Mouse (Mus musculus): Measurements from ENCODE around the gene Rab34. TPM values are rescaled to one million over a fixed set of nuclear protein-coding genes. Genes with fewer than 3 reads are reported as not detected.
"Not testable (repeated sequence)": the region's sequence is repeated elsewhere in the genome, so short reads cannot be mapped to it uniquely, and the experiment has no call there.

The Rab34 gene
- polyA plus RNA-seq, 1 experiment from 2014 or later = 15.6 TPM

DNA sequence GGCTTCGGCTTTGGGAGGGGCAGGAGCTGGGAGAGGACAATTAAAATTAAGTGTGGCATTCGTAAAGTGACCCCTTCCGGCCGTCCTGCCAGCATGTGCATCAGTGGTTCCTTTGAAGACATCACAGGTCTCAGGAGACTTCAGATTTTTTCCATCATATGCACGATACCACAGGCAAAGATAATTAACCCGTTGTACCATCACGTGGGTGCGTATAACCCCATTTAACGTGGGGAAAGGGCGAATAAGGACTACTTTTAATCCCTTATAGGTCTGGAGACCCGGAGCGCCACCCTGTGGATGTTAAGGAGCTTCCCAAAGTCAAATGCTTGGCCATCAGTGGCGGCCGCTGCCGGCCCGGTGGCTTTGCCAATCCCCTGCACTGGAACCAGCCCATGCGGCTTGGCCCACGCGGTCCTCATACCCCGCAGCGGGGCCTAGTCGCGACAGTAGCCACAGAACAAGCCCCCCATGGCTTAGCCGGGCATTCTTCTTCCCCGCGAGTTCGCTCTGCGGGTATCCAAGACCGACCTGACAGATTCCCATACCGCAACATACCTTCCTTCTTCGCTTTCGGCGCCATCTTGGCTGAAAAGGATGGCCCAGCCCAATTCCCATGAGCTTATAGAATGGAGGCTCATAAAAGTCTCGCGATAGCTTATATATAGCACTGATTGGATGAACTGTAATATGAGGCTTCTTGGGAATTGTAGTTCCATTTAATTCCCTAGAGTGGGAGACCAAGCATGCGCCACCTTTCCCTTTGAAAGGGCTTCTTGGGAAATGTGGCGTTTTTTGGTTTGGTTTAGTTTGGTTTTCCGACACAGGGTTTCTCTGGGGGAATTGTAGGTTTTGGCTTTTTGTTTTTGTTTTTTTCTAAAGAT lies 5.0 kb upstream of the Rab34 start, which contains the start of gene Rpl23a:
Gene Rpl23a, minus strand, starts transcription at position 624 of the 884 bp plus-strand sequence.
- ATAC-seq (ENCODE audit: low read depth) (peak; percentile 76), DNase-seq (peak; percentile 80)
- Histone ChIP-seq H3K9ac (peak within 1 kb of the TSS; percentile 99), H3K4me3 (replicated peaks) (peak within 1 kb of the TSS; percentile 94), H3K4me2 (peak within 1 kb of the TSS; percentile 81), H3K4me1 (replicated peaks) (peaks cover 47% of the 10 kb centered on the region), H3K9me3 (replicated peaks) (no peaks in the 10 kb centered on the region), H3K27me3 (peaks cover 26% of the 10 kb centered on the region), H3K27ac (peak within 1 kb of the TSS; percentile 100), H3K36me3 (peaks cover 38% of the 10 kb centered on the region)
- under 1% methylated on average over 38 of the region's 38 CpGs for WGBS (ENCODE audit: insufficient replicate concordance)

- WGBS (ENCODE audit: insufficient replicate concordance) = 34% methylated on average over 10 of the region's 10 CpGs
- no peak overlapping the region for H3K27ac ChIP-seq
- DNase-seq (no peak), ATAC-seq (ENCODE audit: low read depth) (no peak)
- H3K4me1 ChIP-seq (replicated peaks) = peaks cover 52% of the 10 kb centered on the region
- peak overlapping the region; percentile 81 for H3K4me2 ChIP-seq
- H3K9ac ChIP-seq = peak overlapping the region; percentile 99
- H3K36me3 ChIP-seq = peaks cover 37% of the 10 kb centered on the region
- no peaks in the 10 kb centered on the region for H3K9me3 ChIP-seq (replicated peaks)
- H3K27me3 ChIP-seq = peaks cover 34% of the 10 kb centered on the region
- peak overlapping the region; percentile 94 for H3K4me3 ChIP-seq (replicated peaks)
Measured at GRCm38 (mm10) chr11:78183884-78184514, 4.2 kb upstream of the Rab34 start.

DNA sequence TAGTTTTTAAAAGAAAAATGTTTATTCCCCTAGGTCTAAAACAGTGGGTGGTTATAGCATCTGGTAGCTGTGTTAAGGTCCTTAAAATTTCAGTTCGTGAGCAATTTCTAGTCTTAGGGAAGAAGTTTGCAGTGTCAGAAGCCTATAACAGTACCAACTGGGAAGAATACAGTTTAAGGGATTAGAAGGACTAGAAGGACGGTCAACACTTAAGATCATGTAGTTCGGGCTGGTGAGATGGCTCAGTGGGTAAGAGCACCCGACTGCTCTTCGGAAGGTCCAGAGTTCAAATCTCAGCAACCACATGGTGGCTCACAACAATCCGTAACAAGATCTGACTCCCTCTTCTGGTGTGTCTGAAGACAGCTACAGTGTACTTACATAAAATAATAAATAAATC lies 3.5 kb upstream of the Rab34 start:
- H3K4me1 ChIP-seq (replicated peaks) = peaks cover 52% of the 10 kb centered on the region
- not testable (repeated sequence) for H3K9me3 ChIP-seq (replicated peaks); H3K4me3 ChIP-seq (replicated peaks); DNase-seq; H3K9ac ChIP-seq; ATAC-seq (ENCODE audit: low read depth); H3K4me2 ChIP-seq; H3K27ac ChIP-seq
- 81% methylated on average over 6 of the region's 6 CpGs for WGBS (ENCODE audit: insufficient replicate concordance)
- H3K36me3 ChIP-seq = peaks cover 30% of the 10 kb centered on the region
- H3K27me3 ChIP-seq = peaks cover 41% of the 10 kb centered on the region

- peaks cover 72% of the 10 kb centered on the region for H3K27me3 ChIP-seq
- H3K4me1 ChIP-seq (replicated peaks) = peaks cover 24% of the 10 kb centered on the region
- DNase-seq (no peak), ATAC-seq (ENCODE audit: low read depth) (peak; percentile 57)
- peak overlapping the region; percentile 58 for H3K4me3 ChIP-seq (replicated peaks)
- peak overlapping the region; percentile 65 for H3K9ac ChIP-seq
- H3K36me3 ChIP-seq = peaks cover 4% of the 10 kb centered on the region; the same call in 1 of the 2 replicates
- peak overlapping the region; percentile 61 for H3K4me2 ChIP-seq
- WGBS (ENCODE audit: insufficient replicate concordance) = 3% methylated on average over 42 of the region's 42 CpGs
- no peaks in the 10 kb centered on the region for H3K9me3 ChIP-seq (replicated peaks)
- peak overlapping the region; percentile 69 for H3K27ac ChIP-seq
Measured at GRCm38 (mm10) chr11:78189234-78190040, 1.2 kb downstream of the Rab34 start.

GRCm38 (mm10) chr11:78190041-78190440 lies 1.8 kb downstream of the Rab34 start:
- Histone ChIP-seq H3K4me3 (replicated peaks) (0 out of 2 replicates have a peak overlapping the region, but pooled peaks have one; percentile 58), H3K4me1 (replicated peaks) (peaks cover 29% of the 10 kb centered on the region), H3K27ac (no peak overlapping the region), H3K9me3 (replicated peaks) (no peaks in the 10 kb centered on the region), H3K27me3 (peaks cover 72% of the 10 kb centered on the region), H3K36me3 (peaks cover 4% of the 10 kb centered on the region; the same call in 1 of the 2 replicates), H3K4me2 (peak overlapping the region; percentile 61; the same call in 1 of the 2 replicates), H3K9ac (no peak overlapping the region)
- DNase-seq = no peak
- WGBS (ENCODE audit: insufficient replicate concordance) = 57% methylated on average over 6 of the region's 6 CpGs
- no peak for ATAC-seq (ENCODE audit: low read depth)

- H3K4me3 ChIP-seq (replicated peaks) = peak within 1 kb of the TSS; percentile 62
- 55% methylated on average over 1 of the region's 1 CpGs for WGBS (ENCODE audit: insufficient replicate concordance)
- DNase-seq = no peak
- no peak within 1 kb of the TSS for H3K9ac ChIP-seq
- peaks cover 37% of the 10 kb centered on the region for H3K4me1 ChIP-seq (replicated peaks)
- no peak for ATAC-seq (ENCODE audit: low read depth)
- no peaks in the 10 kb centered on the region for H3K9me3 ChIP-seq (replicated peaks)
- H3K27ac ChIP-seq = no peak within 1 kb of the TSS
- peaks cover 47% of the 10 kb centered on the region for H3K27me3 ChIP-seq
- H3K36me3 ChIP-seq = peaks cover 4% of the 10 kb centered on the region; the same call in 1 of the 2 replicates
- peak within 1 kb of the TSS; percentile 84 for H3K4me2 ChIP-seq
Measured at GRCm38 (mm10) chr11:78193113-78193512, 4.9 kb downstream of the Rab34 start, which contains the start of gene Proca1. Gene Proca1, plus strand, starts transcription at chr11:78193392.

DNA sequence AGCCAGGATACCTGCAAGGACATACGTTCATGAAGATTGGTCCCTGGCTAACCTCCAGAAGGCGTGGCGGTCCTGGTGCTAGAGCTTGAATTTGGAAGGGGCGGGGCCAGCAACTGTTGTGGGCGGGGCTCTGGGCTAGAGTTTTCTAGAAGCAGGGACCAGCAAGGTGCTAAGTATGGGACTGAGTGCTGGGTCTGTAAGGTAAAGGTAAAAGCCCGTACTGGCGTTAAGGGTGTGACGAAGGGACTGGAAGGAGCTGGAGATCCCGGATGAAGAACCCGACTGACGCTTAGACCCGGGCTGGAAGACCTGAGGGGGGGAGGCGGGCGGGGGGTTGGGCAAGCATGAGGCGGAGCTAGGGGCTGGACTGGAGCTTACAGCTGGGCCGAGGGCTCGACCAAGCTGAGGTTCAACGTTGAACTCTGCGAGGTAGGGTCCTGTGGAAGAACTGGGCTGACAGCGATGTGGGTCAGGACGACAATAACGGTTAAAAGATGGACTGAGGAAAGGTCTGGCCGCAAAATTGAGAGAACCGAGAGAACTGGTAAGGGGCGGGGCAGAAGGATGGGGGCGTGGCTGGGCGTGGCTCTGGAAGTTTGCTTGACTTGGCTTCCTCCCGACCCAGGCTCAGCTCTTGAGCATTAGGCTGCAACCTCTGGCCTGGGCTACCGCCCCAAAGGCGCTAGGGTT lies 6.3 kb downstream of the Rab34 start:
- DNase-seq (peak; percentile 81), ATAC-seq (ENCODE audit: low read depth) (peak; percentile 82)
- peaks cover 24% of the 10 kb centered on the region for H3K4me1 ChIP-seq (replicated peaks)
- peak overlapping the region; percentile 84 for H3K4me2 ChIP-seq
- no peaks in the 10 kb centered on the region for H3K9me3 ChIP-seq (replicated peaks)
- WGBS (ENCODE audit: insufficient replicate concordance) = 2% methylated on average over 30 of the region's 30 CpGs
- peak overlapping the region; percentile 62 for H3K4me3 ChIP-seq (replicated peaks)
- H3K27me3 ChIP-seq = peaks cover 33% of the 10 kb centered on the region
- peak overlapping the region; percentile 64 for H3K9ac ChIP-seq
- peaks cover 4% of the 10 kb centered on the region; the same call in 1 of the 2 replicates for H3K36me3 ChIP-seq
- no peak overlapping the region for H3K27ac ChIP-seq

GRCm38 (mm10) chr11:78195101-78195863 lies 7.1 kb downstream of the Rab34 start:
- Histone ChIP-seq H3K27ac (no peak overlapping the region), H3K9ac (peak overlapping the region; percentile 64)

GRCm38 (mm10) chr11:78202372-78202771 lies 14.1 kb downstream of the Rab34 start:
- H3K4me2 ChIP-seq = peak overlapping the region; percentile 5; the same call in 1 of the 2 replicates
- DNase-seq (no peak), ATAC-seq (ENCODE audit: low read depth) (no peak)
- 80% methylated on average over 3 of the region's 3 CpGs for WGBS (ENCODE audit: insufficient replicate concordance)
- H3K9ac ChIP-seq = no peak overlapping the region
- H3K4me1 ChIP-seq (replicated peaks) = peaks cover 5% of the 10 kb centered on the region; the same call in 1 of the 2 replicates
- H3K27me3 ChIP-seq = no peaks in the 10 kb centered on the region
- no peak overlapping the region for H3K4me3 ChIP-seq (replicated peaks)
- H3K27ac ChIP-seq = no peak overlapping the region
- H3K9me3 ChIP-seq (replicated peaks) = no peaks in the 10 kb centered on the region
- peaks cover 32% of the 10 kb centered on the region for H3K36me3 ChIP-seq

More at GRCm38 (mm10) chr11:78195101-78195863, 7.1 kb downstream of the Rab34 start:
- Histone ChIP-seq H3K4me2 (peak overlapping the region; percentile 84), H3K4me1 (replicated peaks) (peaks cover 20% of the 10 kb centered on the region), H3K36me3 (peaks cover 4% of the 10 kb centered on the region; the same call in 1 of the 2 replicates), H3K4me3 (replicated peaks) (peak overlapping the region; percentile 62), H3K27me3 (peaks cover 26% of the 10 kb centered on the region), H3K9me3 (replicated peaks) (no peaks in the 10 kb centered on the region)
- ATAC-seq (ENCODE audit: low read depth) (no peak), DNase-seq (no peak)
- WGBS (ENCODE audit: insufficient replicate concordance) = 66% methylated on average over 23 of the region's 23 CpGs

- 83% methylated on average over 6 of the region's 6 CpGs for WGBS (ENCODE audit: insufficient replicate concordance)
- Histone ChIP-seq H3K27me3 (no peaks in the 10 kb centered on the region), H3K4me3 (replicated peaks) (no peak overlapping the region), H3K4me1 (replicated peaks) (peaks cover 5% of the 10 kb centered on the region; the same call in 1 of the 2 replicates), H3K36me3 (peaks cover 52% of the 10 kb centered on the region), H3K9me3 (replicated peaks) (no peaks in the 10 kb centered on the region), H3K27ac (no peak overlapping the region), H3K4me2 (no peak overlapping the region), H3K9ac (no peak overlapping the region)
- no peak for DNase-seq
- ATAC-seq (ENCODE audit: low read depth) = no peak
Measured at GRCm38 (mm10) chr11:78204287-78204686, 16.1 kb downstream of the Rab34 start.

Data from liver, embryonic 13.5 days (tissue).